Mouse (Mus musculus) embryonic fibroblast, embryonic 13.5 days (primary cell): ENCODE results near the gene Pard6b. TPM values are rescaled to one million over a fixed set of nuclear protein-coding genes. Genes with fewer than 3 reads are reported as not detected.
"Not testable (repeated sequence)": the region's sequence is repeated elsewhere in the genome, so short reads cannot be mapped to it uniquely, and the experiment has no call there.

Experiments
- H3K27ac ChIP-seq: 2 replicates; pipeline ENCODE4 v1.5.1; 2012; ENCODE audit warnings: low read length, control low read depth, inconsistent platforms; ENCODE audit not compliant: insufficient read depth
- H3K4me1 ChIP-seq: 2 replicates; pipeline ENCODE4 v1.6.1; 2011; ENCODE audit warnings: low read length; ENCODE audit not compliant: control insufficient read depth, insufficient read depth
- H3K4me3 ChIP-seq: 2 replicates; pipeline ENCODE4 v1.5.1; 2011; ENCODE audit warnings: mild to moderate bottlenecking, control low read depth, low read length; ENCODE audit not compliant: insufficient read depth
- CTCF ChIP-seq: IDR thresholded peaks from 2 replicates; pipeline ENCODE4 v1.5.1; 2011; ENCODE audit warnings: mild to moderate bottlenecking, control low read depth, low read length, moderate library complexity, borderline replicate concordance; ENCODE audit not compliant: insufficient read depth
- POLR2A ChIP-seq: IDR thresholded peaks from 2 replicates; pipeline ENCODE4 v1.6.1; 2011; ENCODE audit warnings: low read depth, mild to moderate bottlenecking, control low read depth, low read length, moderate library complexity
- polyA plus RNA-seq: library from polyadenylated mRNA; stranded (reverse); fragments of >200 nt; gene quantifications from 2 replicates; pipeline ENCODE4 v1.2.4, GENCODE M21; 2011; ENCODE audit warnings: low read depth; ENCODE audit not compliant: missing spikeins, insufficient read length

Gene Pard6b
- polyA plus RNA-seq, 1 experiment = 1.6 TPM

GRCm38 (mm10) chr2:168046467-168046866 lies 34.3 kb upstream of the Pard6b start:
- H3K27ac ChIP-seq = no peak overlapping the region

GRCm38 (mm10) chr2:168049002-168049635 lies 31.7 kb upstream of the Pard6b start:
- no peak overlapping the region for H3K4me3 ChIP-seq
- H3K27ac ChIP-seq = no peak overlapping the region; the same call in 1 of the 2 replicates
- no peak for TF ChIP-seq CTCF
- TF ChIP-seq POLR2A = no peak
- 0 out of 2 replicates have a peak, but pooled peaks cover 2% of the 10 kb centered on the region for H3K4me1 ChIP-seq

More at GRCm38 (mm10) chr2:168046467-168046866, 34.3 kb upstream of the Pard6b start:
- no peak overlapping the region for H3K4me3 ChIP-seq
- TF ChIP-seq CTCF (no peak), POLR2A (no peak)
- H3K4me1 ChIP-seq = 0 out of 2 replicates have a peak, but pooled peaks cover 2% of the 10 kb centered on the region

- no peak overlapping the region for H3K27ac ChIP-seq
- TF ChIP-seq CTCF (no peak), POLR2A (peak; percentile 38)
- H3K4me1 ChIP-seq = 0 out of 2 replicates have a peak, but pooled peaks cover 2% of the 10 kb centered on the region
- H3K4me3 ChIP-seq = peak overlapping the region; percentile 44
Measured at GRCm38 (mm10) chr2:168050000-168050942, 30.5 kb upstream of the Pard6b start.

- no peak for TF ChIP-seq POLR2A
- Histone ChIP-seq H3K4me3 (no peak overlapping the region), H3K27ac (no peak overlapping the region), H3K4me1 (peaks cover 10% of the 10 kb centered on the region; the same call in 1 of the 2 replicates)
Measured at GRCm38 (mm10) chr2:168052156-168052555, 28.6 kb upstream of the Pard6b start.

- Histone ChIP-seq H3K4me1 (peaks cover 10% of the 10 kb centered on the region; the same call in 1 of the 2 replicates), H3K27ac (no peak overlapping the region), H3K4me3 (no peak overlapping the region)
- TF ChIP-seq CTCF (peak; percentile 51; the same call in 1 of the 2 replicates), POLR2A (no peak)
Measured at GRCm38 (mm10) chr2:168052689-168053088, 28.1 kb upstream of the Pard6b start.

- Histone ChIP-seq H3K4me3 (no peak overlapping the region), H3K4me1 (peaks cover 8% of the 10 kb centered on the region; the same call in 1 of the 2 replicates), H3K27ac (no peak overlapping the region)
- TF ChIP-seq POLR2A = no peak
- no peak for TF ChIP-seq CTCF
Measured at GRCm38 (mm10) chr2:168054142-168054541, 26.7 kb upstream of the Pard6b start.

GRCm38 (mm10) chr2:168055910-168056665 lies 24.7 kb upstream of the Pard6b start:
- H3K4me3 ChIP-seq = no peak overlapping the region
- H3K4me1 ChIP-seq = peaks cover 7% of the 10 kb centered on the region; the same call in 1 of the 2 replicates
- H3K27ac ChIP-seq = peak overlapping the region; percentile 48
- no peak for TF ChIP-seq CTCF
- no peak for TF ChIP-seq POLR2A

- peak overlapping the region; percentile 72 for H3K27ac ChIP-seq
- H3K4me1 ChIP-seq = peaks cover 7% of the 10 kb centered on the region; the same call in 1 of the 2 replicates
- no peak overlapping the region for H3K4me3 ChIP-seq
- no peak for TF ChIP-seq CTCF
- TF ChIP-seq POLR2A = no peak
Measured at GRCm38 (mm10) chr2:168056666-168056933, 24.2 kb upstream of the Pard6b start.

GRCm38 (mm10) chr2:168057876-168058275 lies 22.9 kb upstream of the Pard6b start:
- not testable (repeated sequence) for H3K4me1 ChIP-seq, H3K4me3 ChIP-seq
- peak overlapping the region; percentile 94 for H3K27ac ChIP-seq
